Mouse (Mus musculus): ENCODE results near the gene Olfr624. TPM values are rescaled to one million over a fixed set of nuclear protein-coding genes. Genes with fewer than 3 reads are reported as not detected.
"Not testable (repeated sequence)": the region's sequence is repeated elsewhere in the genome, so short reads cannot be mapped to it uniquely, and the experiment has no call there.

Gene Olfr624
- not detected in 2 replicates for polyA plus RNA-seq (2016; fragmentation: Nextera tagmentation; extraction: Ambion mirVana)

- H3K9ac ChIP-seq, result no peak within 1 kb of the TSS
- H3K36me3 ChIP-seq, result no peaks in the 10 kb centered on the region
- no peaks in the 10 kb centered on the region for H3K4me1 ChIP-seq
- no peak within 1 kb of the TSS for H3K4me3 ChIP-seq
- no peaks in the 10 kb centered on the region for H3K9me3 ChIP-seq
- 89% methylated on average over 2 of the region's 2 CpGs for WGBS
- ATAC-seq (ENCODE audit: low FRiP score, low read depth), result no peak
- no peak within 1 kb of the TSS for H3K4me2 ChIP-seq (replicated peaks)
- H3K27ac ChIP-seq, result no peak within 1 kb of the TSS
- H3K27me3 ChIP-seq (replicated peaks), result no peaks in the 10 kb centered on the region
Measured at GRCm38 (mm10) chr7:103671091-103671490, at the start of gene Olfr624. TSS of gene Olfr624 (minus strand) at chr7:103671191.

DNA sequence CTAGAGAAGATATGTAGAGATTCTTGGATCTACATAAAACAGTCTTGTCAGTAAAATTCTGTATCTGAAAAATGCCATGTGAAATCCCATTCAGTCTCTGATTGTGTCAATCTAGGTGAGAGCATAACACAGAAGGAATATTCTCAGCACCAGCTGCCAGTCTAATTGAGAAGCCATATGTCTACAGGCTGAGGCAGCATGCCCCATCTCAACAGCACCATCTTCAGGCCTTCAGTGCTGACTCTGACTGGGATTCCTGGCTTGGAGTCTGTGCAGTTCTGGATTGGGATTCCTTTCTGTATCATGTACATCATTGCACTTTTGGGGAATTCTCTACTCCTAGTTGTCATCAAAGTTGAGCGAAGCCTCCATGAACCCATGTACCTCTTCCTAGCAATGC, 45.4 kb upstream of the Olfr624 start:
- WGBS, result 97% methylated on average over 1 of the region's 1 CpGs
- H3K27me3 ChIP-seq (replicated peaks); H3K4me3 ChIP-seq; H3K9me3 ChIP-seq; H3K36me3 ChIP-seq; H3K4me2 ChIP-seq (replicated peaks); H3K4me1 ChIP-seq; H3K27ac ChIP-seq; ATAC-seq (ENCODE audit: low FRiP score, low read depth); H3K9ac ChIP-seq: not testable (repeated sequence)

DNA sequence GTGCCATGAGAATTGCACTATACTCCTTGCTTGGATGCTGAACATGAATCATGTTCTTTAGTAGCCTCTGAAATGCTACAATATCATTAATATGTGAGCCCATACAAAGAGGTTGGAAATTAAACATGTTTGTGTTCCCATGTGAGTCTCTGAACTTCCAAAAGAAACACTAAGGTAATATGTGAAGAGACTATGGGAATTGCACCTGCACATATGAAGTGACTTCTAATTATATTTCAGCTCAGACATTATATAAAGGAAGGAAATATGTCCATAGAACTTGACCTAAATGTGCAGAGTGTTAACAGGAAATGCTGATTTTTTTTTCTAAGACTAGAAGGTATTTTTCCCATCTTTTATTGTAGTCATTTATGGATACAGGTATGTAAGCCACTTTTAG, 43.4 kb upstream of the Olfr624 start, which contains the start of gene Olfr243:
Gene Olfr243, plus strand, starts transcription at position 301 of the 400 bp plus-strand sequence.
- no peak for ATAC-seq (ENCODE audit: low FRiP score, low read depth)
- Histone ChIP-seq H3K4me2 (replicated peaks) (no peak within 1 kb of the TSS), H3K36me3 (no peaks in the 10 kb centered on the region), H3K27ac (no peak within 1 kb of the TSS), H3K4me3 (no peak within 1 kb of the TSS), H3K4me1 (no peaks in the 10 kb centered on the region), H3K9me3 (no peaks in the 10 kb centered on the region), H3K27me3 (replicated peaks) (no peaks in the 10 kb centered on the region), H3K9ac (no peak within 1 kb of the TSS)

DNA sequence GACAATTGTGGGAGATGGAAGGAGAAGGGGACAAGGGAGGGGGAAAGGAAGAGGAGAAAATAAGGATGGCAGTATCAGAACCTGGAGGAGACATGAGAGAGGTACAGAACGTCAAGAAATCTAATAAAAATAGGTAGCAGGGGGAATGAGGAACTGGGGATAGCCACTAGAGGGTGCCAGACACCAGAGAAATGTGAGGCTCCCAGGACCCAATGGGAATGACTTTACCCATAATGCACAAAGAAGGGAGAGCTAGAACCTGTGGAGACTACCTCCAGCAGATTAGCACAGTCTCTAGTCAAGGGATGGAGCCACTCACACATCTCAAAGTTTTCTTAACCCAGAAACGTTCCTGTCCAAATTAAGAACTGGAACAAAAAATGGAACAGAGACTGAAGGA, 41.0 kb upstream of the Olfr624 start:
- no peaks in the 10 kb centered on the region for H3K4me1 ChIP-seq
- H3K9me3 ChIP-seq, result no peaks in the 10 kb centered on the region
- no peaks in the 10 kb centered on the region for H3K27me3 ChIP-seq (replicated peaks)
- H3K4me3 ChIP-seq, result no peak overlapping the region
- H3K27ac ChIP-seq, result no peak overlapping the region
- ATAC-seq (ENCODE audit: low FRiP score, low read depth), result no peak
- H3K36me3 ChIP-seq, result no peaks in the 10 kb centered on the region
- no peak overlapping the region for H3K9ac ChIP-seq
- no peak overlapping the region for H3K4me2 ChIP-seq (replicated peaks)
- WGBS, result 38% methylated on average over 2 of the region's 2 CpGs

DNA sequence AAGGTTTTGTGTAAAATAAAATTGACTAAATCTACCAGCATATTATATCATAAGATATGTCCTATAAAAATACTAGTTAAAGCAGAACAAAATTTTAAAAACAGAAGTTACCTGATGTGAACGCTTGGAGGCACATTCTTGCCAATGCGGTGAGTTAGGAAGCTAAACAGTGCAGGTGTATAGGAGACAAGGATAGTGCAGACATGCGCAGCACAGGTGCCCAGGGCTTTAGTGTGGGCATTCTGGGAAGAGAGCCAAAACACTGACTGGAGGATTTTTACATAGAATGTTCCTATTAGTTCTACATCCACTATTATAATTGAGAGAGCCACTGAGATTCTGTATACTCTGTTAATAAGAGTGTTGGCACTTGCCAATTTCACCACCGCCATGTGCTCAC, 28.5 kb upstream of the Olfr624 start:
- Histone ChIP-seq H3K27ac (no peak overlapping the region), H3K4me2 (replicated peaks) (no peak overlapping the region), H3K9me3 (no peaks in the 10 kb centered on the region), H3K36me3 (no peaks in the 10 kb centered on the region), H3K4me1 (no peaks in the 10 kb centered on the region), H3K9ac (no peak overlapping the region), H3K27me3 (replicated peaks) (no peaks in the 10 kb centered on the region), H3K4me3 (no peak overlapping the region)
- WGBS, result 96% methylated on average over 4 of the region's 4 CpGs
- no peak for ATAC-seq (ENCODE audit: low FRiP score, low read depth)

GRCm38 (mm10) chr7:103682420-103682819, 11.4 kb upstream of the Olfr624 start, which contains the start of gene Olfr625-ps1:
TSS of gene Olfr625-ps1 (plus strand) at chr7:103682720.
- Histone ChIP-seq H3K9me3 (no peaks in the 10 kb centered on the region), H3K36me3 (no peaks in the 10 kb centered on the region), H3K27ac (no peak within 1 kb of the TSS), H3K27me3 (replicated peaks) (no peaks in the 10 kb centered on the region), H3K4me1 (no peaks in the 10 kb centered on the region), H3K4me2 (replicated peaks) (no peak within 1 kb of the TSS), H3K9ac (no peak within 1 kb of the TSS), H3K4me3 (no peak within 1 kb of the TSS)
- no peak for ATAC-seq (ENCODE audit: low FRiP score, low read depth)

DNA sequence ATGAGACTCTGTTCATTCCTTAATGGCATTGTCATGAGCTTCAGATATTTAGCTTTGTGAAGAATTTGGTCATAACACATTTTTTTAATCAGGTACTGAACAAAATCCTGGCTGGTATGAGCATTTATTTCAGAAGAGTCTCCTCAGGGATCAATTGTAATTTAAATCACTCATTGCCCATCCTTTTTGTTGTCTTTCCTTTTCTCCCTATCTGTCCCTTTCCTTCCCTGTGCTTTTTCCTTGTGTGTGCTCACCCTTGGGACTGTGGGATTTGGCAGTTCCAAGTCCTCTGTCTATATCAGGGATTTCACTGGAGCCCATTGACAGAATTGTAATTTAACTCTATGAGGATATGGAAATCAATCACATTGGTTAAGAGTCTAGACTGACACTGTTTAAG, 7.4 kb downstream of the Olfr624 start, which contains the start of gene Olfr623:
Gene Olfr623, minus strand, starts transcription at position 101 of the 400 bp plus-strand sequence.
- H3K27me3 ChIP-seq (replicated peaks), result no peaks in the 10 kb centered on the region
- no peaks in the 10 kb centered on the region for H3K4me1 ChIP-seq
- no peak within 1 kb of the TSS for H3K9ac ChIP-seq
- H3K9me3 ChIP-seq, result no peaks in the 10 kb centered on the region
- no peak for ATAC-seq (ENCODE audit: low FRiP score, low read depth)
- H3K4me3 ChIP-seq, result no peak within 1 kb of the TSS
- no peaks in the 10 kb centered on the region for H3K36me3 ChIP-seq
- no peak within 1 kb of the TSS for H3K27ac ChIP-seq
- H3K4me2 ChIP-seq (replicated peaks), result no peak within 1 kb of the TSS

DNA sequence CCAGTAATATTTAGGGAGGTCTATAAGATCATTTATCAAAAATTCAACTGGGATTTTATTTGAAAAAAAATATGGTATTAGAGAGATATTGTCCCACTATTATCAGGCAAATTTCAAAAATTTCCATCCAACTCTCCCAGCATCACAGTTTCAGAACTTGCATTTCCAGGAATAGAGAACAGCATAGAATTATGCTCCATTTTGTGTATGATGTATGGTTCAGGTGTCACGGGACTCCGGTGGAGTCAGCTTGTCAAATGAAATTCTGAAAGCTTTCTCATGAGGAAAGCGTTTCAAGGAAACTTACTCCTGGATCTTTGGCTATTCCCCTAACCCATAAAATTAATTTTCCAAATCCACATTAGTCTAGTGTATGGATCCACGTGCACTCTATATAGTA, 26.9 kb downstream of the Olfr624 start:
- Histone ChIP-seq H3K9me3 (no peaks in the 10 kb centered on the region), H3K36me3 (no peaks in the 10 kb centered on the region), H3K27me3 (replicated peaks) (no peaks in the 10 kb centered on the region), H3K27ac (no peak overlapping the region), H3K4me3 (no peak overlapping the region), H3K4me1 (no peaks in the 10 kb centered on the region), H3K4me2 (replicated peaks) (no peak overlapping the region), H3K9ac (no peak overlapping the region)
- no peak for ATAC-seq (ENCODE audit: low FRiP score, low read depth)
- 92% methylated on average over 4 of the region's 4 CpGs for WGBS

DNA sequence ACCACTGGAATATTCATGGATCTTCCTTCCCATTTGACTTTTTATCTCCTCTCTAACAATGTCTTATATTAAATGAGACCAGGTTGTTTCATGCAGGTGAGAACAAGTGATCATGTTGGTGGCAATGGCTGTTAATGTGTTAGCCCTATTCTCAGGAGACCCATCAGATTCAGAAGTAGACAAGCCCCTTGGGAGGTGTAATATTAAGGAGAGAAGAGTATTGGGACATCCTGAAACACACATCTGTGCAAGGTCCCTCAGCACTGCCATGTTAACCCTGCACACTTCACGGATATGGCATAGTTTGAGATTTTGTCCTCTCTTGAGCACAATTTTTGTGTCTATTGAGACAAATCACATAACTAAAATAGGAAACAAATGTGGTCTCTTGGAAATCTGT, 28.4 kb downstream of the Olfr624 start, which contains the start of gene Olfr622:
Gene Olfr622, minus strand, starts transcription at position 101 of the 400 bp plus-strand sequence.
- Histone ChIP-seq H3K4me1 (no peaks in the 10 kb centered on the region), H3K4me2 (replicated peaks) (no peak within 1 kb of the TSS), H3K9me3 (no peaks in the 10 kb centered on the region), H3K27ac (no peak within 1 kb of the TSS), H3K36me3 (no peaks in the 10 kb centered on the region), H3K9ac (no peak within 1 kb of the TSS), H3K4me3 (no peak within 1 kb of the TSS), H3K27me3 (replicated peaks) (no peaks in the 10 kb centered on the region)
- no peak for ATAC-seq (ENCODE audit: low FRiP score, low read depth)
- 79% methylated on average over 1 of the region's 1 CpGs for WGBS

GRCm38 (mm10) chr7:103636795-103637194, 34.2 kb downstream of the Olfr624 start:
- H3K4me2 ChIP-seq (replicated peaks), result no peak overlapping the region
- no peaks in the 10 kb centered on the region for H3K27me3 ChIP-seq (replicated peaks)
- no peak overlapping the region for H3K9ac ChIP-seq
- H3K27ac ChIP-seq, result no peak overlapping the region
- no peak for ATAC-seq (ENCODE audit: low FRiP score, low read depth)
- H3K4me3 ChIP-seq, result no peak overlapping the region
- H3K9me3 ChIP-seq, result no peaks in the 10 kb centered on the region
- H3K36me3 ChIP-seq, result no peaks in the 10 kb centered on the region
- no peaks in the 10 kb centered on the region for H3K4me1 ChIP-seq

Other genes with a start within 250 kb of the Olfr624 start
- not detected in 2 replicates for gene Olfr605, start 225.8 kb downstream of the Olfr624 start, polyA plus RNA-seq (2016; fragmentation: Nextera tagmentation; extraction: Ambion mirVana)
- not detected in 2 replicates for gene Olfr606, start 222.1 kb downstream of the Olfr624 start, polyA plus RNA-seq (2016; fragmentation: Nextera tagmentation; extraction: Ambion mirVana)
- not detected in 2 replicates for gene Olfr607, start 207.0 kb downstream of the Olfr624 start, polyA plus RNA-seq (2016; fragmentation: Nextera tagmentation; extraction: Ambion mirVana)
- not detected in 2 replicates for gene Olfr608, start 201.3 kb downstream of the Olfr624 start, polyA plus RNA-seq (2016; fragmentation: Nextera tagmentation; extraction: Ambion mirVana)
- gene Olfr609, start 173.1 kb downstream of the Olfr624 start, polyA plus RNA-seq (2016; fragmentation: Nextera tagmentation; extraction: Ambion mirVana), result not detected in 2 replicates
- gene Olfr610, start 159.1 kb downstream of the Olfr624 start, polyA plus RNA-seq (2016; fragmentation: Nextera tagmentation; extraction: Ambion mirVana), result not detected in 2 replicates
- gene Olfr611, start 150.3 kb downstream of the Olfr624 start, polyA plus RNA-seq (2016; fragmentation: Nextera tagmentation; extraction: Ambion mirVana), result not detected in 2 replicates
- gene Olfr612, start 128.5 kb downstream of the Olfr624 start, polyA plus RNA-seq (2016; fragmentation: Nextera tagmentation; extraction: Ambion mirVana), result not detected in 2 replicates
- gene Olfr613, start 123.1 kb downstream of the Olfr624 start, polyA plus RNA-seq (2016; fragmentation: Nextera tagmentation; extraction: Ambion mirVana), result not detected in 2 replicates
- not detected in 2 replicates for gene Olfr615, start 115.1 kb downstream of the Olfr624 start, polyA plus RNA-seq (2016; fragmentation: Nextera tagmentation; extraction: Ambion mirVana)
- not detected in 2 replicates for gene Olfr616, start 102.0 kb downstream of the Olfr624 start, polyA plus RNA-seq (2016; fragmentation: Nextera tagmentation; extraction: Ambion mirVana)
- not detected in 2 replicates for gene Olfr617, start 98.1 kb downstream of the Olfr624 start, polyA plus RNA-seq (2016; fragmentation: Nextera tagmentation; extraction: Ambion mirVana)
- gene Olfr618, start 81.1 kb downstream of the Olfr624 start, polyA plus RNA-seq (2016; fragmentation: Nextera tagmentation; extraction: Ambion mirVana), result not detected in 2 replicates
- gene Olfr619, start 70.6 kb downstream of the Olfr624 start, polyA plus RNA-seq (2016; fragmentation: Nextera tagmentation; extraction: Ambion mirVana), result not detected in 2 replicates
- gene Olfr620, start 58.7 kb downstream of the Olfr624 start, polyA plus RNA-seq (2016; fragmentation: Nextera tagmentation; extraction: Ambion mirVana), result not detected in 2 replicates
- gene Olfr622, start 28.5 kb downstream of the Olfr624 start, polyA plus RNA-seq (2016; fragmentation: Nextera tagmentation; extraction: Ambion mirVana), result not detected in 2 replicates
- not detected in 2 replicates for gene Olfr623, start 7.5 kb downstream of the Olfr624 start, polyA plus RNA-seq (2016; fragmentation: Nextera tagmentation; extraction: Ambion mirVana)
- not detected in 2 replicates for gene Olfr625-ps1, start 11.5 kb upstream of the Olfr624 start, polyA plus RNA-seq (2016; fragmentation: Nextera tagmentation; extraction: Ambion mirVana)
- not detected in 2 replicates for gene Olfr243, start 43.5 kb upstream of the Olfr624 start, polyA plus RNA-seq (2016; fragmentation: Nextera tagmentation; extraction: Ambion mirVana)
- gene Olfr628, start 59.2 kb upstream of the Olfr624 start, polyA plus RNA-seq (2016; fragmentation: Nextera tagmentation; extraction: Ambion mirVana), result not detected in 2 replicates
- not detected in 2 replicates for gene Olfr629, start 73.8 kb upstream of the Olfr624 start, polyA plus RNA-seq (2016; fragmentation: Nextera tagmentation; extraction: Ambion mirVana)
- not detected in 2 replicates for gene Olfr630, start 86.1 kb upstream of the Olfr624 start, polyA plus RNA-seq (2016; fragmentation: Nextera tagmentation; extraction: Ambion mirVana)
- gene Olfr69, start 100.4 kb upstream of the Olfr624 start, polyA plus RNA-seq (2016; fragmentation: Nextera tagmentation; extraction: Ambion mirVana), result not detected in 2 replicates
- gene Olfr68, start 108.5 kb upstream of the Olfr624 start, polyA plus RNA-seq (2016; fragmentation: Nextera tagmentation; extraction: Ambion mirVana), result not detected in 2 replicates
- gene Olfr67, start 120.6 kb upstream of the Olfr624 start, polyA plus RNA-seq (2016; fragmentation: Nextera tagmentation; extraction: Ambion mirVana), result not detected in 2 replicates
- 662 and 699 TPM in 2 replicates for gene Hbb-bt, start 142.8 kb upstream of the Olfr624 start, polyA plus RNA-seq (2016; fragmentation: Nextera tagmentation; extraction: Ambion mirVana)
- 567 and 639 TPM in 2 replicates for gene Hbb-bs, start 156.9 kb upstream of the Olfr624 start, polyA plus RNA-seq (2016; fragmentation: Nextera tagmentation; extraction: Ambion mirVana)
- 0.38 TPM in 1 of 2 replicates, not detected in the other for gene Hbb-bh2, start 169.3 kb upstream of the Olfr624 start, polyA plus RNA-seq (2016; fragmentation: Nextera tagmentation; extraction: Ambion mirVana)
- 483 and 495 TPM in 2 replicates for gene Hbb-bh1, start 172.0 kb upstream of the Olfr624 start, polyA plus RNA-seq (2016; fragmentation: Nextera tagmentation; extraction: Ambion mirVana)
- 6,731 and 6,931 TPM in 2 replicates for gene Hbb-y, start 182.0 kb upstream of the Olfr624 start, polyA plus RNA-seq (2016; fragmentation: Nextera tagmentation; extraction: Ambion mirVana)
- not detected in 2 replicates for gene Olfr66, start 215.1 kb upstream of the Olfr624 start, polyA plus RNA-seq (2016; fragmentation: Nextera tagmentation; extraction: Ambion mirVana)
- gene Olfr64, start 223.3 kb upstream of the Olfr624 start, polyA plus RNA-seq (2016; fragmentation: Nextera tagmentation; extraction: Ambion mirVana), result not detected in 2 replicates
- not detected in 2 replicates for gene Olfr65, start 232.3 kb upstream of the Olfr624 start, polyA plus RNA-seq (2016; fragmentation: Nextera tagmentation; extraction: Ambion mirVana)

All from neural tube, embryonic 12.5 days (tissue).